Mouse (Mus musculus): Measurements from ENCODE around the gene Ttc27. TPM values are rescaled to one million over a fixed set of nuclear protein-coding genes. Genes with fewer than 3 reads are reported as not detected.

The Ttc27 gene
- total RNA-seq, 1 experiment from 2014 or later = 16.9 TPM

Other genes with a start within 250 kb of the Ttc27 start
- 67.2 to 82.9 TPM (median 81.1 TPM) in 3 replicates for gene Yipf4, start 228.2 kb upstream of the Ttc27 start, total RNA-seq (2017)
- gene Birc6, start 189.4 kb upstream of the Ttc27 start, total RNA-seq (2017) = 218 to 376 TPM (median 222 TPM) in 3 replicates